Mouse (Mus musculus): Measurements from ENCODE around the gene E2f3.

E2f3 gene

DNA sequence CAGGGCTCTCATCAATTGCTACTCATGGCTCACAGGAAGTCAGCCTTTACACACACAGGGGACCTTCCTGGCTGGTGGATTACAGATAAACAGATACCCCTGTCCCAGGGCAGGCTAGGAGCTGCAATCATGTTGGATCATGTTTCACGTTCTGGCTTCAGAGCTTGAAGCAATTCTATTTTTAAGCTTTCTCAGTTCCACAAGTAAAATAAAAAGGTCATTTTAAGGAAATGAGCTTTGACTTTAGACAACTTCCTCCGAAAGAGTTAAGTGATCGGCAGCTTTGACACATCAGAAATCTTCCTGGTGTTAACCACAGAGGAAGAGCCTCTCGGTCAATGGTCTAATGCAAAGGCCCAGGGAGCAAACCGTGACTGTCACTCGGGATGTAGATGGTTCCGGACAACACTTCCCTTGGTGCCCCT lies 6.7 kb downstream of the E2f3 start:
- no peak for DNase-seq (ENCODE audit: low read depth)

DNA sequence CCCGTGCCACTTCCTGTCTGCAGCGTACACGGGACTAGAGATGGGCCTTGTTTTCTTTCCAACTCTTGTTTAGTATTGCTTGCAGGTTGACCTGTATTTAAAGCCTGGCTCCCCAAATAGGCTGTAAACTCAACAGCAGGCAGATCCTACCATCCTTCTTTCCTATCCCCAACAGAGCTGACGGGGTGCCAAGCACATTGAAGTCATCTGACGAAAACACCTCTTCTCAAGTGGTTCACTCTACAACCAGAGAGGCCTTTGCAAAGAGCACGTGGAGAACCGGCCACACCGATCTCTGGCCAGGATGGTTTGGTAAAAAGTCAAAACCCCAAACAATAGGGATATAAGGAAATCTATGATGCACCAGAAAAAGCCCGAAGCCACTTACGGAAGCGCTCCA lies 8.5 kb downstream of the E2f3 start:
- no peak for DNase-seq (ENCODE audit: low read depth)

DNA sequence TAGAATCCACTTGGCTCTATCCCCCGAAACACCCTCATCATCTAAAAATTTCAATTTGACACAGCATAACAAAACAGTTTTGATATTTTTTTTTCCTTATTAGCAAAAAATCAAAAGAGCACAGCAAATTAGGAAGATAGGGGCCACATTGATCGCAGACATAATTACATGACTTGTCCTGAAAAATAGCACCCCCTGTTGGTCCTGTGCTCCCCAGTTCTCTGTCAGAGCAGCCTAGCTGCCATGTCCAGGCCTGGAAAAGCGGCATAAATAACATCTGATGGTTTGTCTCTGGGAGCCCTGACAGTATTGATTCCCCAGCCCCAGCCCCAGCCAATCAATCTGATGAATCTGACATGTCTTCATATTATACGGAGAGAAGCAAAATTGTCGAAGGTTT lies 11.8 kb downstream of the E2f3 start:
- DNase-seq (ENCODE audit: low read depth), result no peak

DNA sequence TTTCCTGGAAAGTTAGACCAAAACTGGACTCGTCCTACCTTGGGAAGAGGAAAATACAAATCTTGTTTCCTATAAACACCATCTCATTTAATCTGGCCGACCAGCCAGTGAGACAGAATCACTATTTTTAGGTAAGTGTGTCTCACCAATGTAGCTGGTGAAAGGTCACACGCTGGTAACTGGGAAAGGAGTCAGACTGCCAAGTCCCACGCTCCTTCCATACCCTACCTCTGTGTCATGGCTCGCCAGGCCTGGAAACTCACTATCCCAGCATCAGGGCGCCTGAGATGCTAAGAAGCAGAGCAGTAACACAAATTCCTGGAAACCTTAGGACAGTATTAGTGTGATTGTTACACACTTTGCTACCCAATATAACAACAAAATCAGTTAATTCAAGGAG lies 12.3 kb downstream of the E2f3 start:
- no peak for DNase-seq (ENCODE audit: low read depth)

DNA sequence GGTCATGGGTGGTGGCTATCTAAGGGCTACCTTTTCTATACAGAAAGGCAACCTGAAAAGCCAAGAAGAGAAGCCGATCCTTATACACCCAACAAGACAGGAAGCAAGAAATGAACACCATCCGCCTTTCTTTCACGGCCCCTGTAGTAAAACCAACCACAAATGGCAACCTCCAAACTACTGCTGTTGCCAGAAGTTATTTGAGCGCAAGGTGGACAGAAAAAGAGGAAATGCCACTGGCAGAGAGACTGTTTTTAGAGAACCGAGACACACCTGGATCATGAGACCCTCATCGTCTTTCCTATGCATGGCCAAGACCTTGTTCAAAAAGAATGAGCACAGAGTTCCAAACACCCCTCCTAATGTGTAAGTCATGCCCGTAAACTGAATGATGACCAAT lies 15.5 kb downstream of the E2f3 start:
- no peak for DNase-seq (ENCODE audit: low read depth)

DNA sequence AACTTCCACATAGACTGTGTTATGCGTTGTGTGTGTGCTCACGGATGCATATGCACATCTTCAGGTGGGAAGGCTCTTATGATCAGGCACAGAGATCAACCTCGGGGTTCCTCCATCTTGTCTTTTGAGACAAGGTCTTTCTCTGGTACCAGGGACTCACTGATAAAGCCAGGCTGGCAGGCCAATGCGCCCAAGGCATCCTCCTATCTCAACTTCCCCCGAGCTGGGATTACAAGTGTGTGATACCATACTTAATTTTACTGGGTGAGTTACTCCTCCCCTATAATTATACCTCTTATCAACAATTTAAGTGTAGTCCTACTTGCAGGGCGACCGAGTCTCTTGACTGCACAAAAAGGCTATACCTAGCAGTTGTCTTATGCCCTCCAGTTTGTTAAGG lies 17.2 kb downstream of the E2f3 start:
- no peak for DNase-seq (ENCODE audit: low read depth)

DNA sequence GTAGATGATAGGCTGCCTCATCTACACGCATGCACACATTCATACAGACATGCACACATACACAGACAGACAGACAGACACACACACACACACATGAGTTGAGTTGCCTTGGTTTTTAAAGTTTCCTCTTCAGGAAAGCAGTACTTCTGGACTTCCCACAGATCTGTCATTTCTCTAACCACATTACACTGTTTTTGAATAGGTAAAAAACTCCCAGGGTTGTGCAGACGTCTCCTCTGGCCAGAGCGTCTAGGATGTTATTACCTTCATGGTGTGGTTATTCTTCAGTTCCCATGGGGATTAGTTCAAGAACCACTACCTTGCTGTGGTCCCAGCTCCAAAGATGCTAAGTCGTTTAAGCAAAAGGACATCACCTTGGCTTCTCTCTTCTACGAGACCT lies 18.5 kb downstream of the E2f3 start:
- no peak for DNase-seq (ENCODE audit: low read depth)

DNA sequence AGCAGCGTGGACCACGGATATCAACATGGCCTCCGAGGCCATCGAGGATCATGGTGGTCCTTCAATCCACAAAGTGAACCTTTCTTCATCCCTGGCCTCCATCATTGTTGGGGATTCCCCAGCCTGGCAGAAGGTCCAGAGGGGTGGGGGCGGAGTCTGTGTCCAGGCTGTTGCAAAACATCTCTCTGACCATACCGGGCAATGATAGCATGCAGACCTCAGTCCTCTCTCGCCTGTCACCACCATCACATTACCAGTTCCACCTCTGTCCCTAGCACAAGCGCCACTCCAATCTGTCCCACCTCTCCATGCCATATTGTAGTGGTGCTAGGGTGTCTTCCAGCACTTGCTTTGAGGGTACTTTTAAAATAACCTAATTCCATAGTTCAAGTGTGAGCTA lies 18.9 kb downstream of the E2f3 start:
- no peak for DNase-seq (ENCODE audit: low read depth)

DNA sequence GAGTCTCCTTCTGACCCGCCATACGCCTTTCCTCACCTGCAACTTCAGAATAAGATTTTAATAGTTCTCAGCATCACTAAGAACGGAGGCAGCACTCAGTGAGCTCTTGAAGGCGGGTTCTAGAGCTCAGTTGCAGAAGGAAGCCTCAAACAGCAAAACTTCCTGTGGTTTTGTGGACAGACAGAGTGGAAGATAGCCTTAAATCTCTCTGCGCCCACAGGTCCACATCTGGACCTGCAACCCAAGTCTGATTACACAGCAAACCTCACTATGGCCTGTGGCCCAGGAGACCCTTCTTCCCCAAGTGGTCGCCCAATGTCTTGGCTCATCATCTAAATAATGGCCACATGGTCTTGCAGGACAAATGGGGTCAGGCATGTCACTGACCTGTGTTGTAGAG lies 21.8 kb downstream of the E2f3 start:
- no peak for DNase-seq (ENCODE audit: low read depth)

DNA sequence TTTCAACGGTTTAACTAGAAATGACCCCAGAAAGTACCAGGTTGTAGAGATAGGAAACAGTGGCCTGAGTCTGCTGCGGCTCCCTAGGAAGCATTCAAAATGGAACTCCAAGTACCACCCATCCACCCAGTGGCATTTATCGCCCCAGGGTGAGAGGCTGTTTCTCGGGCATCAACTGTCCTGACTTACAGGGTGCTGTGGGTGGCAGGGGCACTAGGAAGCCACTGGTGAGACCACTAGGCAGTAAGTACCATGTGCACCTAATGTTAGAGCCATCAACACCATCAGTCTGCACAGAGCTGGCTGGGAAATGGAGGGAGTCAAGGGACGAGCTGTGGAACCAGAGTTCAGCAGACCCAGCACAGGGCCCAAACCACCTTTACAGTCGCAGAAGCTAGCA lies 25.4 kb downstream of the E2f3 start:
- no peak for DNase-seq (ENCODE audit: low read depth)

DNA sequence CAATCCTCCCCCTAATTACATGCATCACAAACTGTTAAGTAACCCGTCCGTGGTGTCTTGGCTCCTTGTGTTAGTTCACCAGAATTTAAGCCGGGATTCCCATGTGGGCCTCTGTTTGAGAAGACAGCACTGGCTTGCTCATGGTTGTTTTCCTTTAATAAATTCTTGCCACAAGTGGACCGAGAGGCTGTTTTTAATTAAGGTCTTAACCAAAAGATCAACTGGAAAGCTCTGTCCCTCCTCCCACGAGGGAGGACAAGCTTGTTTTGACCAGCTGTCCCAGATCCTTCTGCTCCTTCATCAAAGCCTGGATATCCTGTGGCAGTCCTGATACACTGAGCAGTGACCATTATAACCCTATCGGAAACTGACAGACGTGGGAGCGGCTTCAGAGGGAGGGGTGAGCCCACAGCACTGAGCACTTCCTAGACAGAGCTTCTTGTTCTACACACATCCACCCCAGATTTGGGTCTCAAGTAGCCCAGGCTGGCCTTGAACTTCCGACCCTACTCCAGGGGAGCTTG lies 28.1 kb downstream of the E2f3 start:
- peak; percentile 12 for DNase-seq (ENCODE audit: low read depth)

DNA sequence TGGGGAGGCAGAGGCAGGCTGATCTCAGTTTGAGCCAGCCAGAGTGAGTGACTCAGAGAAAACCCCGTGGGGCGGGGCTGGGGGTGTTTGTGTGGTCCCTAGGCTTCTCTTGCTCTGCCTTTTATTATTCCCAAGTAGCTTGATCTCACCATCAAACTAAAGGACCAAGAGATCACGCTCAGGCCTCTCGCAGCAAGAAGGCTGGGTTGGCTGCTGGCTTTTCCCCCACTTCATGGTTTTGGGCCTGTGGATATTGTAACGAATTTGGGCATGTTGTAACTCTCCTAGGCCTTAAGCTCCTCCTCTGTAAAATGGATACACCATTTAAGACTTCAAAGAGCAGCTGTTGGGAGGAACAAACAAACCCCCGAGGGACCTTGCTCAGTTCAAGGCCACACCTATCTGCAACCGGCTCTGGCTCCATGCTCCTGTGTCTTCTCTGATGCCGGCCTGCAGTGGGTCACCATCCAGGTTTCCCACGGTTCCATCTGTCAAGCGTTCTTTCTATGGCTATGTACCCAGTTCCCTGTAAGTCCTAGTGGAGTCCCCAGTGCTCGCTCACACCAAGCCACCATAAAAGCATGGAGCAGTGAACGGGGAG lies 28.9 kb downstream of the E2f3 start:
- DNase-seq (ENCODE audit: low read depth), result no peak

DNA sequence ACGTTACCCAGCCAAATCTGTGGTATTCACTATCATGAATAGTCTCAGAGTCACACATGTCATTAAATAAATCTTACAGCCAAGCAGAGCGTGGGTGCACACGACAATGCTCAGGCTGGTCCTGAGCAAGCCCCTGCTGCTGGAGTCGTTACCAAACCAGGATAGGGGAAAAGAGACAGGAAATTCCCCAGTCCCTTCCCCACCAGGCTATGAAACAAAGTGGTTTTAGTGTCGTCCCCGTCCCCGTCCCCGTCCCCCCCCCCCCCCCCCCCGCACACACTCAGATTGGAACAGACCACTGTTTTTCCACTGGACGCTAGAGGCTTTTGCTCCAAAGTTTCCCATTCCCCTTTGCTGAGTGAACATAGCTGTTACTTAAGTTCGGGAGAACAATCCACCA lies 30.6 kb downstream of the E2f3 start:
- DNase-seq (ENCODE audit: low read depth), result no peak

DNA sequence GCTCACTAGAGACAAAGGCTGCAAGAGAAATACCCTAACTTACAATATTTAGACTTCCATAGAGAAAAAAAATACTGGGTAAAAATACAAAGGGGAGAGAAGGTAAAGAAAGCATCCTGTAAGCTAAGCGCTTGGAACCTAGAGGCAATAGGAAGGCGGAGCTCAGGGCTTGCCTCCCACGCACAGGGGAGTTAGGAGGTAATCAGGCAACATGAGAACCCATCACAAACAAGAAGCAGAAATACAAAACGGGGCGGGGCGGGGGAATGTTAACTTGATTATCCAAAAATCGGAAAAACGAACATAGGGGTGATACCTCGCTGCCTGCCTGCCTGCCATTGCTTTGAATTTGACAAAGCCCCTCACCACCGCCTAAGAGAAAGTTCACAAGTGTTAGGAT lies 31.1 kb downstream of the E2f3 start:
- no peak for DNase-seq (ENCODE audit: low read depth)

DNA sequence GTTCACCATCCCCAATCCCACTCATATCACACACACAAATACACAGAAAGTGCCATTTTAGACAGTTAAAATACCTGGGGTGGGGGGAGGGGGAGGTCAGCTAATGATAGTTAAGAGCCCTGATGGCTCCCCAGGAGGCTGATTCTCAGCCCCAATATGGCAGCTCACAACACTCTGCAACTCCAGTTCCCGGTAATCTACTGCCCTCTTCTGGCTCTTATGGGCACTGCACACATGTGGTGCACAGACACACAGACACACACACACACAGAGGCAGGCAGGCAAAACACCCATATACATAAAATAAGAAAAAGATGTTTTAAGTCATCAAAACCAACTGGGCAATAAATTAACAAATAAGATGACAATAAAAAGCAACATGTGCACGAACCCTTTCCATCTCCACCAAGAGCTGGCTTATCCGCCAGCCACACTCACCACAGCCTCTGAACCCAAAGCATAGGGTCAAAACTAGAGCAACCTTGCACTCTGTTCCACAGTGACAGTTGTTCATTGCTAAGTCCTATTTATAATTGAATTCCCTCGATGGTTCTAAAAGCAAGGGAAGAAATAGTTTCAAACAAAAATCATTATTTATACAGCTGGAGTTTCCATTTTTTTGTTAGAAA lies 32.3 kb downstream of the E2f3 start:
- DNase-seq (ENCODE audit: low read depth), result no peak

DNA sequence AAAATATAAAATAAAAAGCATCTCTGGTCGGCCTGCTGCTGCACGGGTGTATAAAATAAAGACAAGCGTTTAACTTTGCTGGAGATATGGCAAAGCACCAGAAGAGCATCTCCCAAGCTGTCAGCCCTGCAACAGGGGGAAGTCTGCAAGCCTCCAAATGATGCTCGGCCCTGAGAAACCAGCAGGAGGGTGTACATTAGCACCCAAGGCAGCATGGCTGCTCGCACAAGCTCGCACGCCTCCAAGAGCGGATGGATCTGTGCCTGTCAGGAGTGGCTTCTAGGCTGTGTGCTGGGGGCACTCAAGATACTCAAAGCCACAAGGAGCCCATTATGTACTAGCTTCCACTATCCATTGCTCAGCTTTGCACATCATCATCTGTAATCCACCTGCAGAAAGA lies 39.8 kb downstream of the E2f3 start:
- DNase-seq (ENCODE audit: low read depth), result no peak

DNA sequence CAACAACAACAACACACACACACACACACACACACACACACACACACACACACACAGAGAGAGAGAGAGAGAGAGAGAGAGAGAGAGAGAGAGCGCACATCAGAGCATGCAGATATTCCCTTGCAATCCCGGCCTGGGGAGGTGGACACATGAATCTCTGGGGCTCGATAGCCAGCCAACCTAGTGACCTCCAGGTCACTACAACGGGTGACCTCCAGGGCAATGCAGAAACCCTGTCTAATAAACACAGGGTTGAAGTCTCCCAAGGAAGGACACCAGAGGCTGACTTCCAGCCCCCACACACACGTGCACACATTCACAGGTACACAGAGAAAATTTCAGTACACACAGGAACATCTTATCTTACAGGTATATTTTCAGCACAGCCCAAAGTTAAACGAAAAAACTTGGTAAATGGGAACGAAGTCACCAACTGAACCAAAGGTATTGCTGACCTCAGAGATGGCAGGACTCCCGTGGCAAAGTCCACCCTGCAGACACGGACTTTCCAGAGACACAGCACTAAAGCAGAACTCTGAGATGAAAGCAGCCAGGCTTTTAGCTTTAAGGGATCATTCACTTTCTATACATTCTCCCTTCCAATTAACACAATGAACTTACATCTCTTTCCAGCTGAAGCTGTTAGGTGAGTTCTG lies 40.8 kb downstream of the E2f3 start:
- no peak for DNase-seq (ENCODE audit: low read depth)

DNA sequence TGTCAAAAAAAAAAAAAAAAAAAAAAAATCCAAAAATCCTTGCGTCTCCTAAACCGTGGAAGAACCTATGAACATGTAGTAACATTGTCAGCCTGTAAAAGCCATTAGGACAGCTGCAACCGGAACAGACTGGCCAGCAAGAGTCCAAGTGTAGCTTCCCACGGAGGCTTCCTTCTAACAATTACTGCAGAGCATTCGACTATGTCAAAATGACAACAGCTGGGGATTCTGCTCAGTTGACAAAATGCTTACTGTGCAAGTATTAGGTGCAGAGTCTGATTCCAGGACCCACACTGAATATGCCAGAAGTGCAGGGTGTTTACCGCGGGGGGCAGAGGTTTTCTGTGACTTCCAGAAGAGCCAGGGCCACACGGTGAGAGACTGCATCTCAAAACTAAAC lies 41.4 kb downstream of the E2f3 start:
- no peak for DNase-seq (ENCODE audit: low read depth)

DNA sequence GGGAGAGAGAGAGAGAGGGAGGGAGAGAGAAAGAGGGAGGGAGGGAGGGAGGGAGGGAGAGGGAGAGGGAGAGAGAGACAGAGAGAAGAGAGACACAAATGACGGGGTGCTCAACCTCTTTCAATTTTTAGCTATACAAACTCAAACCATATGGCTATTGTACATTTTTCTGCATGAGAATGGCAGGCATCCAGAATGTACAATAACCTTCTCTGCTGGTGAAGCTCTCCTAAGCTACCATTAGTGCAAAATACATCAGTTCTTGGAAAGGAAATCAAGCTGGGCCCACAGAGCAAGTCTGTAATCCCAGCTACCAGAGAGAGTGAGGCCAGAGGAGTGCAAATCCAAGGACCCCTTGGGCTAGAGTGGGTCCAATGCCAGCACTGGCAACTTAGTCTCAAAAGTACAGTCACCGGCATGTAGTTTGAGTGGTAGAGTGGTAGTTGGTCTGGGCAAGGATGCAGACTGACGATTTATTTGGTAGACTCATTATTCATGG lies 42.3 kb downstream of the E2f3 start:
- peak; percentile 72 for DNase-seq (ENCODE audit: low read depth)

DNA sequence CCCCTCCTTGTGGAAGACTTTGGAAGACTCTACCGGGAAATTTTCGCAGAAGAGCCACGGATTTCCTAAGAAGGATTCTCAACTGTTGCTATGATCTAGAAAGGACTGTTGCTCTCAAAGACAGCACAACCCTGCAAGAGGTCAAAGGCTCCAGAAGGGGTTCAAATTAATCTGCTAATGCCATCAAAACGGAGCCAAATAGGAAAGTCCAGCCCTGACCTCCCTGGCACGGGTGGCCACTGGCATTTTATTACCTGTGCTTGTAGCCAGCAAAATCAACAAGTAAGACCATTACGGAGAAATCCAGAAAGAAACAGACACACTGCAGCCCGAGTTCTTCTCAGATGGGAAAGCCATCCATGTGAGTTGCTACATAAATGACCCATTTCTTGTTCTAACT lies 45.8 kb downstream of the E2f3 start:
- DNase-seq (ENCODE audit: low read depth), result no peak

DNA sequence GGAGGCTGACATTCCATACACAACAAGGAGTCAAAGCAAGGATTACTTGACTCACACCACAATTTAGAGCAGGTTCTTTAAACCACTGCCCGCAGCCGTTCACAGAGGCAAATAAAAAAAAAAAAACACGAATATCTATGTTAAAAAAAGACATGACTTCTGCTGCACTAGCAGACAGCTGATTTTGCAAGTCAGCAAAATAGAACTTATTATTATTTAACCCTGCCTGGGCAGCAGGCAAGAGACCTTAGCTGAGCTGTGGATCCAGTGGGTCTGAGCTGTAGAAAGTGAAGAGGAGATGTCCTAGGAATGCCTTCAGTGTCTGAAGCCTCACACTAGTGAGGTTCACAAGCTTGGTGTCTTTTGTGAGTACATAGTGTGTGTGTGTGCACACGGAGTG lies 46.5 kb downstream of the E2f3 start:
- no peak for DNase-seq (ENCODE audit: low read depth)

DNA sequence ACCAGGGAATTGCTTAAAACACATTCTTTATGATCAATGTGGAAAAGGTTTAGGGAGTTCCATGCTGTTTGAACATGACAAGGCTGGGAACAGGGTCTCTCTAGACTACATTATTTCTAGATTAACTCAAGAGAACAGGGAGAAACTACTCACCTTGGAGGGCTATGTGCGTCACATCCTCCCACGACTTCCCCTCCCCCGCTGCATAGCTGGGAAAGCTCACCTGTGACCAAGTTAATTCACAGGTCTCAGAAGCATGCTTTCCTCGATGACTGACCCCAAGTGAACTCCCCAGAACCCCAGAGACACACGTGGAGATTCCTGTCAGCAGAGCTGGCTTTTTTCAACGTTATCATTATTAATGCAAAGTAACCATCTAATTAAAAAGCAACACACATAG lies 47.1 kb downstream of the E2f3 start:
- DNase-seq (ENCODE audit: low read depth), result no peak

DNA sequence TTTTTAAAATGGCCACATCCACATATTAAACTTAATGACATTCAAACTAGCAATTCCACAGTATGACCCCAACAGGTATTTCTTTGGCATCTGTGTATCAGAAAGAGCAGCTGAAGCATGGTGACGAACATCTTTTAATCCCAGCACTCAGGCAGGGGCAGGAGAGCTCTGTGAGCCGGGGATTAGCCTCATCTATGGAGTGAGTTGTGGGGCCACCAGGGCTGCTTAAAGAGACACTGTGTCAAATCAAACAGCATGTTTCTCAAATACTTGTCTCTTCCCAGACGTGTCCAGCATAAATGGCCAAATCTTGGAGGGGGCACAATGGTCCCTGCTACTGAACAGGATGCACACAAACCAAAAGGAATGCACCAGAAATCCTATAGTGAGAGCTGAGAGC lies 59.7 kb downstream of the E2f3 start:
- DNase-seq (ENCODE audit: low read depth), result no peak

DNA sequence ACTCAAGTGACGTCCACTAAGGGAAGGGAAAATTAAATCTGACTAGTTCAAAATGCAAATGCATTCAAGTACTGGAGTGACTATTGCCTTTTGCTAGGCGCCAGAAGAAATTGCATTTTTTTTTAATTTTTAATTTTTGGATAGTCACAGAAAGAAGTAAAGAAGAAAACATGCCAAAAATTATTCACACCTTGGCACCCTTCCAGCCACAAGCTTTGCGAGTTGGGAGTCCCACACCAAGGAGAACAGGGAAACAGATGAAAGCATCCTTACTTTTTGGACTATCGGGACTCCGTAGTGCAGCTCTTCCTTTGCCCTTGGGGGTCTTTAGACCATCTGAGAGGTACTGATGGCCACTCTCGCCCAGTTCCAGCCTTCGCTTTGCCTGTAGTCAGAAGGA lies 66.0 kb downstream of the E2f3 start:
- peak; percentile 25 for DNase-seq (ENCODE audit: low read depth)
